Mouse (Mus musculus): ENCODE measurements at regions not wholly inside any gene's neighbourhood (a gene's known extent, or its start where the extent isn't known, plus 50 kb on each side); places are given as distances from the start of the nearest gene placed in this dataset.

DNA sequence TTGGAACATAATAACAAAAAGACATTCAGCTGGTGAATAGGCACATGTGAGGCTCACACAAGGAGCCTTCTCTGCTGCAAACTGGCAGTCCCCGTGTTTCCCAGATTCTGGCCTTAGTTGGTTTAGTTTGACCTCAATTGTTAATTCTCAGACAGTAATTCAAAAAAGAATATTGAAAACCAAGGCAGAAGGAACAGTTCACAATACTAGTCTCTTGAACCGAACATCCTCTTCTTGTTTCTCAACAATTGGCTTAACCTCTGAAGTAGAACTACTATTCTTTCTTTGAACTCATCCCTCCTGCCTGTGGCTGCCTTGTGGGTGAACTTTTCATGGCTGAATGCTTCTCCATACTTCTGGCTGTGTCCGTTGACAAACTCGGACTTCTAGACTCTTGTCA is 110.4 kb upstream of the Neil3 start:
- no peak for ATAC-seq

DNA sequence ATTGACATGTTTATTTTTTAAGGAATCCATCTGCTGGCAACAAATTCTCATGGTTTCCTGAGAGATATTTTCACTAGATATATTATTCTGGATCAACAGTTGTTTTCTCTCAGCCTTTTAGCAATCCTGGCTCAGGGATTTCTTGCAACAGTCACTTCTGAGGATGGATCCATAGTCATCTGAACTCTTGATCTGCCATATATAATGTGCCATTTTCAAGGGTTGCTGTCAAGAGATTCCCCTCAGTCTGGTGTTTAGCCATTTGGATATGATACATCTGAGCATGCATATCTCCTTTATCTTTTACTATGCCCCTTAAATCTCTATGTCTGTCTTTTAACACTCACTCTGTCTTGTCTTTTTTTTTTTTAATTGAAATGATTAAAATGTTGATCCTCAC is 130.3 kb upstream of the Neil3 start:
- no peak for ATAC-seq

DNA sequence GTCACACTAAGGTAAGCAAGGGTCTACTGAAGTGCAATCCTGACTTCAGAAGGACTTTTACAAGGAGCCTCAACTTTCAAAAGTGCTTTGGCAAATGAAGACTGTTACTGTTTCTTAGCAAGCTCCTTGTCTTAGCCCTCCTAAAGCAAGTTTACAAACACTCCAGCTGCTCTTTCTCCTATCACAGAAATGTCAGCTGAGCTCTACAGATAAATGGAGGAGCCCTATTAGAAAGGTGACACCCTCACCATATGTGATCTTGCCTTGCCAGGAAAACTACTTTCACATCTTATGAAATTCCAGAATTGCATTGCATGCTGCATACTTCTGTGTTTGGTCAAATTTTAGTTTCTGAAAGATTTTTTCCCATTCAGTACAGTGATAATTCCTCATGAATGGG is 136.6 kb upstream of the Neil3 start:
- no peak for ATAC-seq

DNA sequence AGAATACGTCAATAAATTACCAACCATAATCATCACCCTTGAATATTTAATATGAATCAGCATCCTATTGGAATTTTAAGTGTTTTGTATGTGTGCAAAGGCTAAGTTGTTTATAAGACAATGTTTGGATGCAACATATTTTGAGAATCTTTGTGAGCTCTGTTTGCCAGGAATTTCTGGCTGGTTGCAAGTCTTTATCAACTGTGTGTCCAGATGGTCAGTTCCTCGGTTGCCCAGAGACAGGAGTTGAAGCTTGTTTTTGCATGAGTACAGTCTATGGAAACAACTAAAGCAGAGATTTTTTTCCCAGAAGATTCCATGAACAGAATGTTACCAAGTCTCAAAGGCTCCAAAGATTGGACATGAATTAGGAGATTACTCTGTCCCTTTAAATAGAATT is 142.0 kb upstream of the Neil3 start:
- no peak for ATAC-seq

DNA sequence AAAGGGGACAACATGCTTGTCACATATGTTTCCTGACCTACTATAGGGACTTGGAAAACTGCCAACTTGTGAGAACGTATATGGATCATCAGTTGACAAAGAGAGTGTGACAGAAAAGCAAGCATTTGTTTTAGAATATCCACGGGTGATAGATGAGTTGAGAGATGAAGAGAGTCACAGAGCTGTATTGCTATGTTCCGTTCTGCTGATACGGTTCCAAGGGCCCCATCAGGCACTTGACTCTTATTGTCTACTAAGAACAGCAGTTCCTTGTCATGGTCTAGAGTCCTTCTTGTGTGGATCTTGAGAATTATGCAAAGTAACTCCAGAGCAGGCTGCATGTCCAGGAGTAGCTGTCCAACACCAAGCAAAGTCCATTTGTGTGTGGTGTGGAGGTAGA is 143.0 kb upstream of the Neil3 start:
- no peak for ATAC-seq

DNA sequence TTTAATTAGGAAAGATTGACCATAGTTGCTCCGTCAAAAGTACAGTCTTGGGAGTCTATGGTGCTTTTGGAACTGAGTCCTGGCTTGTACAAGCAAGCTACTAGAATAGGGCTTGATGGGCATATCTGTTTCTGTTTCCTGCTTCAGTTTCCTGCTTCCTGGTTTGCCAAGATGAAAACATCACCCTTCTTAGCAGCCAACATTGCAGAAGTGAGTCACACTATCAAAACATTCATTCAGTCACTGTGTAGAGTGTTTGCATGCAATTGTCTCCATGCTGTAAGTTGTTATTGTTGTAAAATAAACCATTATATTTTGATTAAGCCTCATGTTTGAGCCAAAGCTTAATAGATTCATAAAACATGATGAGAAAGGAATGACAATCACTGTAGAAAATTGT is 149.3 kb upstream of the Neil3 start:
- ATAC-seq, result no peak

DNA sequence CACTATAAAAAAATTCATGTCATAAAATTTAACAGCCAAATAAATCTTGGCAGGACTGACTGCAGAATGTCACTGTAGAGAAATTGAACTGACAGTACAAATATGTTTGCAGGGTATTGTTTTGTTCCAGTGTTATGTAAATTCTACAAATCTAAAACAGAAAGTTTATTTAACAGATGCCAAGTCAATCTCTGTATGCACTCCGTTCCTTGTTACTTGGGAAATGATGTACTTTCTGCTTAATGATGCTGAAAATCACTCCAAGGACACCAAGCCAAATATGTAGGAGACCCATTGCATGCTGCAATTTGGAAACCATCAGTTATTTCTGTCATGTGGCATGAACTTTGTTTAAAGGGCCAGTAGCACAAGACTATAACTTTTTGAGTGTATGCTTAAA is 182.3 kb upstream of the Neil3 start:
- no peak for ATAC-seq

DNA sequence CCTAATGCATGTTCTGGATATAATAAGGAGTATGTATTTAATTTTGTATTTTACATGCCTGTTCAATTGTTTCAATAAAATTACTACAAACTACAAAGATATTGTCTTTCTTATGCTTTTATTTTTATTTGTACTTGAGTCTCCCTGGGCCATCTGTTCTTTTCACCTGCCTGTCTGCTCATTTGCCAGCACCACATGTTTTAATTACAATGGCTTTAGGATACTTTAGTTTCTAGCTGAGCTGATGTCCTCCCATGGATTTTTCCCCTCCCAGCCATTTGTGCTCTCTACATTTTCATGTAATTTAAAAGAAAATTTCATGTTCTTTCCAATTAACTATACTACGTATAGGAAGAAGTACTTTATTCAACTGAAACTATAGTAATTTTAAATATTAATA is 188.5 kb upstream of the Neil3 start:
- no peak for ATAC-seq

DNA sequence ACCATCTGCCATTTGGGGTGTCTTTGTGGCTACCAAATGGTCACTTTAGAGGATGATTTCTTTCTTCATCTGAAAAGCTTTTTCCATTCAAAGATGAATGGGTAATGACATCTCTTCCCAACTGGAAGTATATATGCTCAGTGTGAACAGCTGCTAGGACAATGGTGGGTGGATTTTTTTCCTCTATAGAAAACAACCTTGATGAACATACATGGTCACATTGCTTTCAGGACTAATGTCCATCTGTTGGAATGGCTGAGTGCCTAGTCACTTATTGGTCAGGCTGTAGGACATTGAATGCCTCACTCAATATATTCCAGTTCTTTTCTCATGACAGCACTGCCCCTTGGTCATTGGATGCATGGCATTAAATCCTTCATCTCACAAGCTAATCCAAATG is 209.0 kb upstream of the Neil3 start:
- ATAC-seq, result no peak

DNA sequence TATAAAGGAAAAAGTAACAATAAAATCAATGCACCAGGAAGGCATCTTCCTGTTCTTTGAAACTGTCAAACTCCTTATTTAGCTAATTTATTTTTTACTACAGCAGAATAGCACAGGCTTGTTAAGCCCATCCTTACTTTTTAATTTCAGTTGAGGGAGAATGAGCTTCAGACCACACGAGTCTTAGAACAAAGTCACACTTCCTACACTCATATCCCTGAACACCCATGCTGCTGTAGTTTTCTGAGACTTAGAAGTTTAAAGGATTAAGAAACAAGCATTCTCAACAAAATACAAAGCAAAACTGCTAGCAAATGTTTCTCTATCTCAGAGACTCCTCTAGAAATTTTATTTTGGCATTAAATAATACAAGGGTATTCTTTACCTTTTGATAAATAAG is 208.8 kb upstream of the Vegfc start:
- no peak for ATAC-seq

DNA sequence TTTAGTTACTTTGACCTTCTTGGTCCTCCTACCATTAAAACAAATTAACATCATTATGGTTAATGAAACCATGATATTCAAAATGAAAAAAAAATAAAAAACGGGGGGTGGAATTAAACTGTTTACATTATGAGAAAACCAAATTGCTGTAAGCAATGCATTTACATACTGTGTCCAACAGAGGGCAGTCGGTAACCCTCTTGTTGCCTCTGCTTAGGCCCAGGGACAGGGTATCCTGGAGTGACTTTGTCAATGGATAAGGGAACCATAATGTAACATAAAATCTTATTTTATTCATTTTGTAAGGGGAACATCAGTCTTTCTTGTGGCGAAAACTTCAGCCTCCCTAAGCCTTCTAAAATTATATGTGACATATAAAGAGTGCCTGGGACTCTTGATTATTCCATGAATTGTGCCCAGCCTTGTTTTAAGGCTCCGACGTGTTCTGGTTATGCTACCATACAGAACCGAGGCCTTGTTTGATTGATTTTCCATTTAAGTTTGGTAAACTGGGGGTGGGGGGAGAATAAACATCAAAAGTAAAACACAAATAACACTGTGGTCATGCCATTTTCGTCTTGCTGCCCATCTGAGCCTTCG is 207.3 kb upstream of the Vegfc start:
- peak; percentile 36 for ATAC-seq

DNA sequence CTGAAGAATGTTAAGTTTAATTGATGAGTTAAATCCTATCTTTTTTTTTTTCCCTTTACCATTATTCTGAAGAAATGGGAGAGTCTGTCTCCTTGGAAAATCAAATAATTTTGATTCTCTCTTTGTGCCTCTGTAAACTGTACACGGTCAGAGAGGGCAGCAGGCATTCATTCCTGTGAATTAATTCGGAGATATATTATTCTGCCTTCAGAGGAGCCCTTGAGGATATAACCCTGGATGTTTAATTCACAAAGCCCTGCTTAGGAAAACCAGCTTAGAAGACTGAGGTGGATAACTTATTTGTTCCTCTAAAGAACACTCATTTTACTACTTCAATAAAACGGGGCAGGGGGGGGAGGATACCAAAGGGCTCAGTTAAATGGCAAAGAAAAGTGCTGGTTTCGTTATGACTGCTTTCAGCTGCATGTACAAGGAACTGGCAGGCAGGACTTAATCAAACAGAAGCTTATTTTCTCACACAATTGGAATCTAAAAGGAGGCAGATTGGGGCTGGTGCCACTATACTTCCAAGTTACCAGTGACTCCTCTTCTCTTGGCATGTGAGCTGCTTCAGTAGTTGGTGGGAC is 205.3 kb upstream of the Vegfc start:
- peak; percentile 46 for ATAC-seq

DNA sequence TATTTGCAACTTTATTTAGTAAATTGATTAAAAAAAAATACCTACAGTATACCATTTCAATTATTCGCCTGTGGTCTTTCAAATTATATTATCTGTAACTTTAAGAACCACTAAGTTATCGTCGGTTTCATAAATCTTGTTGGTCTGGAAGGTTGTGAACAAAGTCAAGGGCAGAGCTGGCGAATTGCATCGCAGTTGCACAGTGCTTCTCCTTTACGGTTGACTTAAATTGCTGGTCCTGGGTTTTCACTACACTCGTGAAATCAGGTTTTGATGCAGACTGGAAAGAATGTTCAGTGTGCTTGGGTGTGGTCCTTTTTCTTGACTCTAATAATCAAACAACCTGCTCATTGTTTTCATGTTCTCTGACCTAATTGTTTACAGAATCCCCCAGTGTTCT is 198.6 kb upstream of the Vegfc start:
- no peak for ATAC-seq

DNA sequence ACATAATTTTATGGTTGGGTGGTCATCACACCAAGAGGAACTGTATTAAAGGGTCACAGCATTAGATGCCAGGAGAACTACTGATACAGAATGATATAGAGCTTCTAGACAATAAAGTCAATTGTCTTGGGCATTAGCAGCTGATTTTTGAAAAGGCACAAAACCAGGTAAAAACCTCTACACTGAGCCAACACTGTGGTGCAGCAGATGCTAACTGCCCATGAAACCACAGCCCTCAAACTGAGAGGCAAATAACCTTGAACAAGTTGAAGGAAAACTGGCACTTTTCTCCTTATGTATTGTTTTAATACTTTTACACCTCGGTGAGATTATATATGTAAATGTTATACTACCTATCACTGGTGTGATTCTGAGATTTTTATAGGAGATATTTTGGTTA is 195.9 kb upstream of the Vegfc start:
- no peak for ATAC-seq

DNA sequence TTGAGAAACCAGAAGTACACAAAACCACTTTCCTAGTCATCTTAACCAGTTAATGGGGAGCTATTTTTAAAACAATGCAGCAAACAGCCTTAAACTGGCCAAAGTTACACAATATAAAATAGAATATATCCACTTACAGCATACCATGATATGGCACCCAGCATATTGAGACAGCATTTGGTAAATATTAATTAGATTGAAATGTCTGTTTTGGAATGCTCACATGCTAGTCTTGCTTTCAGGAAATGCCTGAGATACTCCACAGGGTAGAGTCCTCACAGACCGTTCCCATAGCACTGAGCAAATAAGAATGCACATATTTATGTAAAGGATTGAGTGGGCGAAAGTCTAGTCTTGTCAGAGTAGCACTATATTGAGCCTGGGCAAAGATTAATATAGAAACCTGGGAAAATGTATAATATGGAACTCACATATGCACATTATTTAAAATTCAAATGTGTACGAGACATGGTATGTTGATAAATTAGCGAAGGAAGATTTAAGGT is 185.1 kb upstream of the Vegfc start:
- ATAC-seq, result no peak

DNA sequence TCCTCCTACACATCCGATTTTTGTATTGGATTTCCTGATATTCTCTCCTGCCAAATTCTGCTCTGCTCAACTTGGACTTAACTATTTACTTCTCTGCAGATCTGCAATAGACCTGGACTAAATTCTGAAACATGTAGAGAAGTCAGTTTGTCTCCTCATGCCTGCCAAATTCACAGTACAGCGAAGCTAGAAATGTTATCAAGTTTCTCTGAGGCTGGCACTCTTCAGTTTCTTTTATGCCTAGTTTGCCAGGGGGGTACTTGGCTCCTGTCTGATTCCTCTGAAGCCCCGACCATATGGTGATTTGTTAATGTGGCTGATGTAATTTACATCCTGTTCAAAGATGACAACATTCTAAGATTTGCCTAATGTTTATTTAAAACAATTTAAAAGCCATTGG is 184.6 kb upstream of the Vegfc start:
- ATAC-seq, result no peak

DNA sequence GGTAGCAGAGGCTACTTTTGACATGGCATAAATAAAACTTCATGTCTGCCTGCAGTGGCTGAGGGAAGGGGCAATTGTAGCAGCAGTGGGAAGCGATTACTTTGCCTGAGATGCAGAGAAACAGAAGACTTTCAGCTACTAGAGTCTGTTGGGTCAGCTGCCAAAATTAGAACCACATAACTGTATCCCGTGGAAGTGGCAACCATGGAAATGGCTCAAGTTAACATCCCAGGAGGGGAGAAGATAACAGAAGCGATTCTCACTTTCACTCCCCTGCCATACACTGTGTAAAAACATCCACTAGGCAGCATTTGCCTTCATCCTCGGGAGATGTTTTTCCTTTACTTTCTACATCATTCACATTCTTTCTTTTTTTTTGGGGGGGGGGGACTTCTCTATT is 155.1 kb upstream of the Vegfc start:
- no peak for ATAC-seq

DNA sequence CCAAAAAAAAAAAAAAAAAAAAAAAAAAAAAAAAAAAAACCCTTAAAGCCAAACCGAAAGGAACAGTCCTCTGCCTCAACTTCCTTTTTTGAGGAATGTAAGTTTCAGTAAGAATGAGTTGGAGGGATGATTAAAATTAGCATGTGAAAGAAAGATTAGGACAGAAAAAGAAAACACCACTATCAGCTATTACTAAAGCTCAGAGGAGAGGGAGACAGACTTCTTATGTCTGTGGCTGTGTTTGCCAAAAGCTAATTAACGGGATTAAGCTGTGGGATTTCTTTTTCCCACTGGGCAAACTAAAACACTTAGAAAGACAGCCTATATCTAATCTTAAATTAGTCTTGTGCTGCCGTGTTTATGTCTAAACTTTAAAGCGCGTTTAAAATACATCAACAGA is 146.7 kb upstream of the Vegfc start:
- ATAC-seq, result no peak

DNA sequence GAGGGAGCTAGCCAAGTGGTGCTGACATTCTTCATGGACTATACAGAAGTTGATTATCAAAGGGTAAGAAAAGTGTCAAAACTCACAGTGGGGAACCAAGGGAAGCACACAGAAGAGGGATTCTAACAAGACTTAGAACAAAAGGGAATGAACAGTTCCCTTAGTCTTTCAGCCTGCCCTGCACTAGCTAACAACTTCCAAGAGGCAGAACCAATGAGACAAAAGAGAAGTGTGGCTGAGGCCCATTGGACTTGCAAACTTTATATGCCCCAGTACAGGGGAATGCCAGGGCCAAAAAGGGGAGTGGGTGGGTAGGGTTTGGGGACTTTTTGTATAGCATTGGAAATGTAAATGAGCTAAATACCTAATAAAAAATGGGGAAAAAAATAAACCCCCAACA is 139.0 kb upstream of the Vegfc start:
- ATAC-seq, result no peak

DNA sequence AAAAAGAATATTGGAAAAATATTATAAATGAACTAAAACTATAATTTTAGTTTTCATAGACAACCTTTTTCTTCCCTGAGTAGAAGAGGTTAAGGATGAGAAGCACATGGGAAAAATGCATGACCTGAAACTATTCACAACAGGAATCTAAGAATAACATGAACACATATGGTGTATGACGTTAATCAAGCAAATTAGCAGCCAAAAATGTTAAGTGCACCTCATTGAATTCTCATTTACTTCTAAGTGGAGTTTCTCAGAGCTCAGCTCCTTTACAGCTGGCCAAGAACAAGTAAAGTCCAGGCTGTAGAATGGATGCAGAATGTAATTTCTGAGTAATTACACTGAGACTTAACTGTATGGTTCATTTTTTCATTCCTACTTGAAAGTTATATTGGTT is 137.9 kb upstream of the Vegfc start:
- no peak for ATAC-seq

DNA sequence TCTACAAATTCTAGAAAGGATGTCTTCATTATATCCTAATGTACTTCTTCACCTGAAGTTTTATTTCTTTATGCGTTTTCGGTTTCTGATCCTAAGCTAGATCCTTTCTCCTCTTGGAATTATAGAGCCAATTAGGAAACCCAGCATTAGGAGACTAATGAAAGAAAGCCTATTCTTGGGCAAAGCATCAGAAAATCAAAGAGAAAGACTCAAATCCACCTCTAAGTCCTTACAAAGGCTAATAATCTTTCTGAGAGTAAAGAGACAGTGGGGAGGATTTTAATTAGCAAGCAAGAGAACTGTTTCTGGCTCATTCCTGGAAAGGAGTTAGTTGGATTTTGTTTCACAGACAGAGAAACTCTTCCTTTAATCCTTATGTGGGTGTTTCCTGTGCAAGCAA is 136.3 kb upstream of the Vegfc start:
- ATAC-seq, result no peak

DNA sequence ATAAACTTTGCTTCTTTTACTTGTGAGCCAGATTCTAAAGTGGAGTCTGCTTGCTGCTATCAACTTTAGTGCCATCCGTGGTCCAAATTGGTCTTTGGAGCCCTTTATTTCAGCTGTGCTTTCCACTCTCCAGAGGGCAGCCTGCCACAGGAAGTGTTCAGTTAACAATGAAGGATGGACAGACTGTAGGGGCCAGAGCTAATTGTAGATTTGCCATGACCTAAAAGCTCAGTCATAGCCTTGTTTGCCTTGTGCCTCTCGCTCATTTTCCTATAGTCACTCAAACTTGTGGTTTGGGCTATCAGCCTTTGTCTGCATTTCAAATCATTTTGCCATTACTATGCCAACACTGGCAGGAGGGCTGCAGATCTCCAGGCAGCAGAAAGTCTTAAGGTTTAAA is 131.8 kb upstream of the Vegfc start:
- no peak for ATAC-seq

DNA sequence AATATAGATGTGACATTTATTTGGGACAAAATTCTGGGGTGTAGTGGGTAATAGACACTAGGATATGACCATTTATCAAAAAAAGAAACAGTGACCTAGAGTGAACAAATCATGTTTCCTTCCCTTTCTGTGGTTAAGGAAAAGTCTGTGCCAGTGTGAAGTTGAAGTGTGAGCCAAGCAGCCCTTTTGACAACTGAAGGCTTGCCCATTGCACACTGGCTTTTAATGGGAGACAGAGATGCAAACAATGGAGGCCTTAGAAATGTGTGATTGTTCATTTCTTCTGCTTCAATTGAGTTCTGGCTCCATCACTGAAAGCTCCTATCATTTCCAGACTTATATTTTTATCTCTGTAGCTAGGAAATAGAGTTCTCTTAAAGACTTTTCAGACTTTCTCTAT is 130.0 kb upstream of the Vegfc start:
- ATAC-seq, result no peak

DNA sequence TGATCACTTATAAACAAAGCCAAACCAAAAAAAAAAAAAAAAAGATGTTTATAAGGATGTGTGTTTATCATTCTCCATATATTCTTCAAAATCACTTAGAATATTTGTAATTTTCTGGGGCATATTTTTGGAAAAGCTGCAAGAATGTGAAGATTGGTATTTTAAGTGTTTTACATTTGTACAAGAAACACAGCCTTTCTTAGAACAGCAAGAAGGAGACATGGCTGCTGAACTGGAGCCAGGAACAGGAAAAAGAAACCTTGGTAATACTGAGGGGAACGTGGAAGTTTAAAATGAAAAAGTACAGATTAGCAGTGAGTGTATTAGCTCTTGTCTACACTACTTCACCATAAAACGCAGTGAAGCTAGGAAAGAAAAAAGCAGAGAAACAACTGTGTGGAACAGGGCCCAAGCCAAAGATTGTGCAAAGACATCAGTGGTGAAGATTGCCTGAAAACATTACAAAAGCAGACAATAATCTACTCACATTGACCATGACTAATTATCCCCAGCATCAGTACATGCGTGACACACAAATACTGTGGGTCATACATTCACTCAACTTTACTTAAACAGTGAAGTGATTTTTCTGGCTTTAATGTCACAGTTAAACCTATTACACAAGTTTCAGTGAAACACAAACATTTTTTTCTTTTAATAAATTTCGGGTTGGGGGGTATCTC is 122.8 kb upstream of the Vegfc start:
- ATAC-seq, result no peak

DNA sequence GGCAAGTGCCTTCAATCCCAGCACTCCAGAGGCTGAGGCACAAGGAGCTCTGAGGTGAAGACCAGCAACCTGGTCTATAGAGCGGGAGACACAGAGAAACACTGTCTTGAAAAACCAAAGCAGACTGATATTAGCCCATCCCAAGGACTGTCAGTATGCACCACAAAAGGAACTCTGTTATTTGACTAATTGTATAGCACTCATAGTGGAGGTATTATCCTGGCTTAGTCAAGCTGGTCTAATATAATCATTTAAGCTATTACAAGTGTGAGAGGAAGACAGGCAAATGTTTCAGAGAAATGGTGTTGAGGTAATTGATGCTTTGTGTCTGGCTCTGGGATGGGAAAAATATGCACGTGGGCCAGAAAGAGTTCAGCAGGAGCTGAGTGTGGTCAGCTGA is 121.3 kb upstream of the Vegfc start:
- ATAC-seq, result no peak

Data from activated CD4-positive, CD25-positive, alpha-beta regulatory T cell, adult 4 months (primary cell).